Mouse (Mus musculus) brain, embryonic 18.5 days (tissue): ENCODE data around the gene Tgif1.

ENCODE experiments used
- DNase-seq: peaks from one replicate; pipeline ENCODE4 v3.0.0-alpha.2; 2012; ENCODE audit warnings: low read depth, low spot score

The Tgif1 gene

DNA sequence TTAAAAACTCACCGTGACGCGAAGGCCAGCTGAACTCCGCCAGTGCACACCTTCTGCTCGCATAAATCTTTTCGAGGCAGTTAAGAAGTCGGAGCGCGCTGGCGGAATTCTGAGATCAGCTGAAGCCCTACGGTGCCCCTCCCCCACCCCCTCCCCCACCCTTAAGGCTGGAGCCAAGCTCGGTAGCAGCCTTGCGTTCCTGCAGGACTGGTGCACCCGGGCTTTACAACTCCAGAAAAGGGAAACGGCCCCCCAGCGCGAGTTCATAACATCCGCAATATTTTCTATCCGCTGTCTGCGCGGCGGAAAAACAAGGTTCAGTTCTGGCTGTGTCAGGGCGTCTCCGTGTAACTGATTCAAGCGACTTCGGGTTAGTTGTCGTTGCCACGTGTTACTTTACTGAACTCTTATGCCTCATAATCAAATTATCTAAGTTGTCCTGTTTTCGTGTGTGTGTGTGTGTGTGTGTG lies at the start of gene Tgif1:
TSS of gene Tgif1 (minus strand) at position 111 of the 470 bp plus-strand sequence.
- DNase-seq: no peak

DNA sequence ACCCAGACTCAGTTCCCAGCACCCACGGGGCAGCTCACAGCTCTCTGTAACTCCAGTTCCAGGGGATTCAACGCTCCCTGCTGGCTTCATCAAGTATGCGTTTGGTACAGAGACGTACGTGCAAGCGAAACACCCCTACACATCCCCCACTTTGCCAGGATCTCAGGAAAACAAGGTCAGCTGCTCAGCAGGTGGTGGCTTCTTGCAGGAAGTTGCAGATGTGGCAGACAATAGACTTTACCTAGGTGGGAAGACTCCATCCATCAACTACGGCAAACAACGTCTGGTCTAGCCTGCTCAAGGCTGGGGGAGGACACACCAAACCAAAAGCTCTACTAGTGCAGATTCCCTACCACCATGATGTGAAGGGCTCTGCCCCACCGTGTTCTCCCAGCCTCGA lies 47.3 kb upstream of the Tgif1 start:
- no peak for DNase-seq

DNA sequence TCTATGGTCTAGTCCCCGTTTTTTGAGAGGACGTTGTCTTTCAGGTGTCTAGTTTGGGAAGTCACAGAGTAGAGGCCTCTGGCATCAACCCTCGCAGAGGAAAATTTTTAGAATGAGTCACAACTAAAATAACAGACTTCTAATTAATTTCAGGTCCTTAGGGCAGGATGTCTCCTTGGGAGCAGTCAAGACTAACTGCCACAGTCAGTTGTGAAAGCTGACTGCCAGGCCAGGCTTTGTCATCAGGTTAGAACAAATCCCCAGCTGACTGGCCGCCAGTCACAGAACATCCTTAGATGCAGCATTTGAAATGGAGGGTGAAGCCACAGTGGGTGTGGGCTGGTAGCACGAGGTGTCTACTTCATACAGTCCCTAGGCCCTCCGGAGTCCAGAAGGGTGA lies 46.3 kb upstream of the Tgif1 start:
- no peak for DNase-seq

DNA sequence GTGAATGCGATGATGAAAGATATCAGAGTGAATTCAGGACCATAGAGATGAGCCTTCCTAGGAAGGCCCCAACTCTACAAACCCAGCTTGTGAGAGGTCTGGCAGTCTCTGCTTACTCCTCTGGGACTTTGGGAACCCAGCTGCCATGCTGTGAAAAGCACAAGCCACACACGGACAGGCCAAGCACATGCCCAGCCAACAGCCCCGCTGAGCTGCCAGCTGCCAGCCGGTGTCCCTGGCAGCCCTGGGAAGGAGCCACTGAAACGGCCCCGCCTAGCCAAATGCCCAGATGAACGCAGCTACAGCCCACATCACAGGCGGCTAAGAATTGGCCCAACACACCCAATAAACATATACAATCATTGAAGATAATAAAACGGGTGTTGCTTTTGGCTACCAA lies 41.5 kb upstream of the Tgif1 start:
- DNase-seq: no peak

DNA sequence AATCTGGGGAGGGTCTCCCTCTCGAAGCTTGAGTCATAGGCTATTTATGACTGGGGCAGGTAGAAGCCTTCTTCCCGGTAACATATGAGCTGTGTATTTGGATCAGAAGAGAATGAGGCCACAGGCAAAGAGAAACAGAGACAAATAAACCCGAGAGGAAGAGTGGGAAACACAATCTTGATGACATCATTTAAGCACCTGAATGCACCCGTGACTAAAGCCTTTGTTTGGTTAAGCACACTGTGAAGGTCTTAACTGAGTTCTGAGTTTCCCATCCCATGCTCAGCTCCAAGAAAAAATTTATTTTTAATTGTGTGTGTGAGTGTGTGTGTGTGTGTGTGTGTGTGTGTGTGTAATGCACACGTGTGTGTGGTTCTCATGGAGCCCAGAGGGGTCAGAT lies 39.8 kb upstream of the Tgif1 start:
- DNase-seq: no peak

DNA sequence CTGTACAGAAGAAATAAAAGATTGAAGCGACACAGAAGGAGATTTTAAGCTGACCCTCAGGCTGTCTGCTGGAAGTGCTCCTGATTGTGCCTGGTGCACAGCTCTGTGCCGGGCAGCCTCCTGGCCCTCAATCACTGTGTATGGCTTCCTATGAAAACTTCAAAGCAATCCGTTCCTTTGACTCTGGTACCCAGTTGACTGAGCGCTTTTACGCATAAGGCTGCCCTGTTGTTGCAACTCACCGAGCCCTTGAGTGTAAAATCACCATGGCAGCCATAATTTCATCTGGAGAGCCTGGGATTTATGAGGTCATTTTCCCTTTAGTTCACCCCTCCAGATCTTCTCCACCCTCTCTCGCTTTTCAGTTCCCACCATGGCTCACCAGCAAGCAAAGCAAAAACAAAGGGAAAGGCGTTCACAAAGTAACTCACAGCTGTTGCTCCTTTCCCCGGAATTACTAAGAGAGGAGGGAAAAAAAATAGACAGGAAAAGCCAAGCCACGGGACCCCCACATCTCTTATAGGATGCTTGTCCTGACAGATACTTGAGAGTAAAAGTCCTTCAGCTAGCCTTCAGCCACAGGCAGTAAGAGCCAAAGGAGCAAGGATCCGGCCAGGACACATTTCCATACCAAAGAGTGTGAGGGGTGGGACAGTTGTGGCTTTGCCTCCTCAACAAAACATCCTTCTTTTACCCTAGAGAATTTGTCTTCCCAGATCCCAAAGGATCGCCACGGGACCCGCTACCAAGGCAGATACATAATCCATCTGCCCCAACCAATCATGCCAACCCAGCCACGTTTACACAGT lies 39.1 kb upstream of the Tgif1 start:
- DNase-seq: no peak

DNA sequence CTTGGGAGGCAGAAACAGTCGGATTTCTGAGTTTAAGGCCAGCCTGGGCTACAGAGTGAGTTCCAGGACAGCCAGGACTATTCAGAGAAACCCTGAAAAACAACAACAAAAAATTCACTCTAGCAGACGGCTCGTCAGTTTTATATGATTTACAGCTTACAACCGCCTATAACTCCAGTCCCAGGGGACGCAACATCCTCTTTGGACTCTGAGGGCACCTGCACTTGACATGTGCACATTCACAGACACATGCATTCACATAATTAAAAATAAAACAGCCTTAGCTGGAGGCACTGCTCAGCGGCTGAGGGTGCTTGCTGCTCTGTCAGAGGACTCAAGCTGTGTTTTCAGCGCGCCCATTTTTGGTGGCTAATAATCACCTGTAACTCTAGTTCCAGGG lies 37.2 kb upstream of the Tgif1 start:
- DNase-seq: no peak

DNA sequence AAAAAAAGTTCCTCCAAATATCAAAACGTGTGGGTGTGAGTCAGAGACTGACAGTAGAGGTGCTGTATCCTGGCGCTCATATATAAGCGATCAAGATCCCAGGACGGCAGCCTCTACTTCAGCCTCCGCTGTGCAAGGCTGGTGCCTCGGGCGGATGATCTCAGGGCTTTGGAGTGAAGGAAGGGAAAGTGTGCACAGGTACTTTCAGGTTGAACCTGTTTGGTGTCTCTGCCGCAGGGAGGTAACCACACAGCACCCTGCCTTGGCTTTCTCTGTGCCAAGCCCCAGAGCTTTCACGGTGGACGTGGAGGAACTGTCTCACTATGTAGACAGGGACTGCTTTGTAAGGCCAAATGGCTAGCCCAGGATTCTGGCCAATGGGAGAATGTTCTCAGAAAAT lies 35.3 kb upstream of the Tgif1 start:
- no peak for DNase-seq

DNA sequence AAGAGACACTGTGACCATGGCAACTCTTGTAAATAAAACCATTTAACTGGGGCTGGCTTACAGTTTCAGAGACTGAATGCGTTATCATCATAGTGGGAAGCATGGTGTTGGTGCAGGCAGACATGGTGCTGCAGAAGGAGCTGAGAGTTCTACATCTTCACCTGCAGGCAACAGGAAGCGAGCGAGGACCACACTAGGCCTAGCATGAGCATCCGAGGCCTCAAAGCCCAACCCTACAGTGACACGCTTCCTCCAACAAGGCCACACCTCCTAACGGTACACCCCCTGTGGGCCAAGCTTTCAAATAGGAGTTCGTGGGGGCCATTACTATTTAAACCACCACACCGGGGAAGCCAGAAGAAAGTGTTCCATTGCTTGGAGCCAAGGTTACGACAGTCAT lies 34.5 kb upstream of the Tgif1 start:
- no peak for DNase-seq

DNA sequence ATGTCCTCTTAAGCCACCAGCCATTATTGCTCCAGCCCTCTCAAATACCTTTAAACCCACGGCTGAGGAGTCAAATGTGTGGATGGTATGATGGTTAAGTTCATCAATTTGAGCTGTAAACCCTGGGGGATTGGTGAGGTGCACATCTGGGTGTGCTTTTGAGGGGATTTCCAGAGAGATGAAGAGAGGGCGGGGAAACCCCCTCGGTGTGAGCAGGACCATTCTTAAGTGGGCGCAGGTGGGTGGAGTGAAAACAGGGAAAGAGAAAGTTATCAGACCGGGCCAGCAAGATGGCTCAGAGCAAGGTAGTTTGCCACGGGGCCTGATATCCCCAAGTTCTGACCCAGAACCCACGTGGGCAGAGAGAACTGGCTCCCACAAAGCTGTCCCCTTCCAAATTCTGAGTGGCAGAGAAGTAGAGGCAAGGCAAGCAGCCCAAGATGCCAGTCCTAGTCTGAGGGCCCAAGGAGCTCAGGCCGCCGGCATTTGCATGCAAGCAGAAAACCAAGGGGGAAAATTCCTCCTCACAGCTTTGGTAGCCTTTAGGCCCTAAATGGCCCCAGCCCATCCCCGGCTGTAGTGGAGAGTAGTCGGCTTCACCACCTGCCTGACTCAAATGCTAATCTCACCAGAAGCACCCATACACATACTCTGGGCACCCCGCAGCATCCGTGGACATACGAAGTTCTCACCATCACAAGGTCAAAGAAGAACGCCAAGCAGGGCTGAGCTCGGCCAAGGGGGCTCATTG lies 33.5 kb upstream of the Tgif1 start:
- no peak for DNase-seq

DNA sequence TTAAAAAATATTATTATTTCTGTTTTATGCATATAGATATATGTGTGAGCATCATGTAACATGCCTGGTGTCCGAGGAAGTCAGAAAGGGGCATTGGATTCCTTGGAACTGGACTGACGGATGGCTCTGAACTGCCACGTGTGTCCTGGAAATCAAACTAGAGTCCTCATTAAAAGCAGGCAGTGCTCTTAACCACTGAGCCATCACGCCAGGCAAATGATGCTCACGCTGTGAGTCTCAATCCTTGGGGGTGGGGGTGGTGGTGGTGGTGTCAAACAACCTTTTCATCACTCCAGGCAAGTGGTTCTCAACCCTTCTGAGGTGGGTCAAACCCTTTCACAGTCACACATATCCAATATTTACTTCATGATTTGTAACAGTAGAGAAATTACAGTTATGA lies 32.5 kb upstream of the Tgif1 start:
- DNase-seq: no peak

DNA sequence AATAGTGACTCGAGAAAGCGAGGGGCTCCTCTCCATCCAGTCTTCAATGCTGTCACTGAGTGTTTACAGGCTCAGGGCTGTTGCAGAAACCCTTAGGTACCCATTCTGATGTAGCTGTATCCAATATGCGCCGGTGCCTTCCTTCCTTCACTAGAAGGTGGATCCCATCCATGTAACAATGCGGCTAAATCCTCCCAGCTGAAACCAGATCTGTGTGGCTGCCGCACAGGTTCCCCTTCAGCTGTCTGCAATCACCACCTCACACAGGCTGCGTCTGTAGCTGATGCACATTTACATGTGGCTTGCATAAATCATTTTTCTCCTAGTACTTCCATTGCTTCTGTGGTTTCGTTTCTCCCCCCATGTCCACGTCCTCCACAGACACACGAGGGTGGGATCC lies 28.6 kb upstream of the Tgif1 start:
- DNase-seq: no peak

DNA sequence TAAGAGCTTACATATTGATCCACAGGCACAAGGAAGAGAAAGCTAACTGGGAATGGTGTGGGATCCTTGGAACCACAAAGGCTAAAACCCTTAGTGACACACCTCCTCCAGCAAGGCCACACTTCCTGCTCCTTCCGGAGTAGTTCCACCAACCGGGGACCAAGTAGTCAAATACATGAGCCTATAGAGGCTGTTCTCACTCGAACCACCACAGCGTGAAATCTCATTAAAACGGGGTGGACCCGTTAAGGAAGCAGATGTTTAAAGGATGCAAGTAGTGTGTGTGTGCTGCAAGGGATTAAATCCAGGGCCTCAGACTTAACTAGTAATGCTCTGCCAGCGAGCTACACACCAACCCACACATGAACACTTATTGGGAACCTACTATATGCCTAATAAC lies 27.8 kb upstream of the Tgif1 start:
- no peak for DNase-seq

DNA sequence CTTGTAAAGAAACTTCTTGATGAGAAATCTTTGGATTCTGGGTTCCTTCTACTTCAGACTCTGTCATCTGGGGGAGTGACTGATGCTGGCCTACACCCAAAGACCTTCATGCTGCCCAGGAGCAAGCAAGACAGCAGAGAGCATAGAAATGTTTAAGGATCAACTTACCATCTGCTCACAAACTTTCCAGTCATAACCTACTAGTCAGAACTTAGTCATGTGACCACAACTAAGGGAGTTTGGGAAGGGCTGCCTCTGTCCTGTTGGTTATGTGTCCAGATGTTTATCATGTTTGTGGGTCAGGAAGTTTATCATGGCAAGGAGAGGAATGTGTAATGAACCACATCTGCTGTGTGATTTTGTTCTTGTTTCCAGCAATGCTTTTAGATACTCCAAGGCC lies 24.9 kb upstream of the Tgif1 start:
- DNase-seq: no peak

DNA sequence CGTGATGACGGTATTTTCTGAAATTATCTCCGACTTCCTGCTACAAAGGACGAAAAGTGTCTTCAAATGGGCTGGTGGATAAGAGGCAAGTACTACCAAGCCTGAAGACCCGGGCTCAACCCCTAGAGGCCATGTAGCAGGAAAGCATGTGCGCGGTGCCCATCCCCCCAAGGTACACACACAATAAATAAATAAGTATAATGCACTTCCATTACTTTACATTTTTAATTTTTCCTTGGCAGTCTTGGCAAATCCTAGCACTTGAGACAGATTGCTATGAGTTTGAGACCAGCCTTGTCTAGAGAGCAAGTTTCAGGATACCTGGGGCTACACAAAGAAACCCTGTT lies 20.4 kb upstream of the Tgif1 start:
- no peak for DNase-seq

DNA sequence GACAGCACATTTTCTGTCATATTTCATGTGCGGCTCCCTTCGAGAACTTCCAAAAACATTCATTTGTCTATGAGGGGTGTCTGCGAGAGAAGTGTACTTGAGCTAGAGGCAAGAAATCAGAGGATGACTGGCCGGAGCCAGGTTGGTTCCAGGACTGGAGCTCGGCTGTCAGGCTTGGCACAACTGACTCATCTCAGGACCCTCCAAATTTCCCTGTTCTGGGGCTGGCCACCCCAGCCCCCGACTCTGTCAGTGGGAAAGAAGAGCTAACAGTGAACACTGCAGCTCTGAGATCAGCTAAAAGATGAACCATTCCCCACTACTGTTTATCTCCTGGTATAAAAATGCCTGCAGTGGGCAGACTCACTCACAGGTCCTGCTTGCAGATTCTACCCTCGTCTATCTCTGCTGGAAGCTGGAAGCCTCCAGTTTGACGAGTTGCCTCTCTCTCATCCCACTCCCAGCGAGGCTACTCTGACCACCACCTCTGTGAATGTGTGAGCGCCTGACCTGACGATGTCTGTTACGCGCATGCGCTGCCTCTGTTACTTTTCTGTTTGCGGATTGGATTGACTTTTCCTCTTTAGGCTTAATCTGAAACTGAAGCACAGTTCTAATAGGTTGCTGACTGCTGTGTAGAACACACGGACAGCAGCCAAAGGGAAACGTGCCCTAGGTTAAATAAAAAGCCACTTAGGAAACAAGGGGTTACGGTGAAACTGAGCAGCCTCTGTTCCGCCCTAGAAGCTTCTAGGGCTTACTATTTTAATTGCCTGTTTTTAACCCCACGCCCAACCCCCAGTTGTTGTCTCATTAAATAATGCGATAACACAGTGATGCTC lies 19.8 kb upstream of the Tgif1 start:
- no peak for DNase-seq

DNA sequence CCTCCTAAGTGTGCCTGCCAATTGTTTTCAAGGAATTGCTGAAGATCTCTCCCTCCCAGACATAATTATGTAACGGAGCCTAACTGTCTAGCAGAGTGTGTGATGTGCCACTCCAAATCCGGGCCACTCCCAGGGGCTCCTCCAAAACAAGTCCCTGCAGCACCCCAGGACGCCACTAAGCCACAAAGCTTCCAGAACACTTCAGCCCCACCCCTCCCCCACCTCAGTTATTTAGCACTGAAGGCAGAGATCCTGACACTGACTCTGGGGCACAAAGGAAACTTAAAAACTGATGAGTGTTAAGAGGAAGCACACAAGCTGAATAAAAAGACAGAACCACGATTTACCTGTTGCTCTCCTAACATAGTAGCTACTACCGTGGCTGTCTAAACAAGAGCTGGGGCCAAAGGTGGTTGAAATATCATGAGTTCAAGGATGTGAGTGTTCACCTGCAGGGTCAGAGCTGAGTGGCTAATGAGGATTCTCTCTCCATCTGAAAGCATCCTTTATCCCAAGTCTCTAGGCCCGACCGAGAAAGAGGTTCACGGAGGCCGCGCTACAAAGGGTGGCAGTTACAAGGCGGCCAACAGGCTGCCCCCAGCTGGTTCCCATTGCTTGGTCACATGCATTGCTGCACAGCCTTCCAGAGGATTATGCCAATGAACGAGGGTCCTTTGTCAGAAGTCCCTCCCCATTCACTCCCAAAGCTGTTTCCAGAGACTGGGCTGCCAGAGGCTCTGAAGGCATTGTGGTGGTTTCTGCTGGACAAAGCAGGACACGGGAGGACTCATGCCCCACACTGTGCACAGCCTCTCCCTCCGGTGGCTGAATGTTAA lies 19.0 kb upstream of the Tgif1 start:
- DNase-seq: no peak

DNA sequence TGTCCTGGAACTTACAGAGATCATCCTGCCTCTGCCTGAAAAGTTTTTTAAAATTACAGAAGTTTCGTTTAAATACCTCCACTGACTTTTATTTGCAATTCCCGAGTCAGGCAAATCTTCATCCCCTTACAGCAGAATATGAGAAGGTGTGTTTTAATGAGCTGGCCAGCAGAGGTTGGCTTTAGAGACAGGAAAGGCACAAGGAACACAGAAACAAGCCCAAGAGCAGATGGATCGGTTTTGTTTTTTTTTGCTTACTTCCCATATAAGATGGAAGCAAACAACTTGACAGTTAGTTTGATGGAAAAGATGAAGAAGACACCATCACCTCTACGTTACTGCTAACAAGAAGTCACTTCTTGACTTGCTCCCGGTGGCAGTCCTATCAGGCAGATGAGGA lies 18.3 kb upstream of the Tgif1 start:
- DNase-seq: no peak

DNA sequence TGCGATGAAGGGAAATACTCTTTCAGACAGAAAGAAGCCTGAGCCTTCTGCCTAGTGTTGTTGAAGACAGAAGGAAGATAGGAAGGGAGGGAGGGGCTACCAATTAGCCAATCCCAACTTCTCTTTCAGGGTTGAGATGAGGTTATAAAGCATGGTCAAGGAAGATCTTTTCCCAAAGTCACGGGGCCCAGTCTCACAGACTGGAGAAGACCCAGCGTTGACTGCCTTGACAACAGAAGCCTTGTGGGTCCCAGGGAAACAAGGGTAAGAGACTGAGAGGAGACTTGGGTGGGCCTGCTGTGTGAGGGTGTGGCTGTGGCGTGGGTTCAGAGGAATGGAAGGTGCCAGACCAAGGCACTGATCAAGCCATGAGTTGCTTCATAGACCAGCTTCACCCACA lies 17.2 kb upstream of the Tgif1 start:
- DNase-seq: no peak

DNA sequence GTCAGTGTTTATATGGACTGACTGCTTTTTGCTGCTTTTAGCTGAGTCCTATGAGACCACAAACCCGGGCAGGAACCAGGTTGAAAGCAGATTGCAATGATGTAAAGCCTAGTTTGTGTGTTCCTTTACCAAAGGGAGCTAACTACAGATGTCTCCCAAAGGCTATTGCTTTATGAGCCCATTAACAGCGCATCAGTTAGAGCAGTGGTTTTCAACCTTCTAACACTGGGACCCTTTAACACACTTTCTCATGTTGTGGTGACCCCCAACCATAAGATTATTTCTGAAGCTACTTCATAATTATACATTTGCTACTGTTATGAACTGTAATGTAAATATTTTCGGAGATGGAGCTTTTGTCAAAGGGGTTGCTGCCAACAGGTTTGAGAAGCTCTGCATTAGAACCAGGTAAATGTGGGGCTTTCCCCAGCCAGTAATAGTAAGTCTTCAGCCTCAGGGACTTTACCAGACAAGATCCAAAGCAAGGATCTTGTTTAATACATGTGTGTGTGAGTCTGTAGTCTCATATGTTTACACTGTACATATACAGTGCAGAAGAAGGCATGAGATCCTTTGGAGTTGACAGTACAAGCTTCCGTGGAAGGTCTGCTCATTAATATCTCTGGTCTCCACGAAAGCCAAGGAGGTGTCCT lies 15.4 kb upstream of the Tgif1 start:
- no peak for DNase-seq

DNA sequence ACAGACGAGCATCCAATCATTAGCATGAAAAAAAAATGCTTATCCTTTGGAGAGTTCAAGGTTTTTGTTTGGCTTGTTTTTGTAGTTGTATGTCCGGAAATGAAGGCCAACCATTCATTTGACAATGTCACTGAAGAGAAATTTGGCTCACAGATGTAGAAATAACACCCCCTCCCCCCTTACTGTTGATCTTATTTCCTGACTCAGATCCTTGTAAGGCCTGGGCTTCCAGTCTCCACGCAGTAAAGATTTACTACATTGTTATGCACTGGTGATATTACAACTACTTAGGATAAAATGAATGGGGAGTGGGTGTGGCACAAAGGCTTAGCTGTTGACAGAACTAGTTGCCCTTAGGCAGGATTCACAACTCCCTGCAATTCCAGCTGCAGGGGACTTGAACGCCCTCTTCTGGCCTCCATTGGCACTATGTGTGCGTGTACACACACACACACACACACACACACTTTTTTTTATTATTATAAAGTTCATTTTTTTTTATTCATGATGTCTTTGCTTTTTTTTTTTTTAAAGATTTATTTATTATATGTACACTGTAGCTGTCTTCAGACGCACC lies 13.3 kb upstream of the Tgif1 start:
- no peak for DNase-seq
